Mouse (Mus musculus) CD4-positive, CD25-positive, alpha-beta regulatory T cell (primary cell): ENCODE data around the gene Vmn1r45. TPM values are rescaled to one million over a fixed set of nuclear protein-coding genes. Genes with fewer than 3 reads are reported as not detected.

Source experiments
- polyA plus RNA-seq: library from polyadenylated mRNA; unstranded; fragments of 100-300 nt; shearing (Covaris generic); gene quantifications from one replicate; pipeline ENCODE4 v1.2.1, GENCODE M21; 2017

The Vmn1r45 gene
- polyA plus RNA-seq, result not detected

DNA sequence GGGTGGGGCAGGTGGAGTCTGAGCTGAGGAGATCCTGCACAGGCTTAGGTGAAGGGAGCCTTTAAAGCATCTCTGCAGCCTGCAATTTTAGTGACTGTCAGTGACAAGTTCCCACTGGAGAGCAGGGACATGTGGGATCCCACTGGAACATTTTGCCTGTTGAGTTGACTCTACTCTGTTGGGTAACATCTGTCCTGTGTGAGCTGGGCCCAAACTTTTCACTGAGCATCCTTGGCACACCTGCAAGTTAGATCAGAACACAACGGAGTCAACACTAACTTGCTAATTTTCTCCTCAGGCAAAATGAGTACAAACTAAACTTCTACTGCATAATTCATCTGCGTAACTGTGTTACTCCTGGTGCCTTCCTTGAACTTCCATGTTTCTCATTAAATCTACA lies at the start of gene Vmn1r45:
Vmn1r45 (minus strand) TSS at position 101 of the 400 bp plus-strand sequence.

GRCm38 (mm10) chr6:89969013-89969412 lies 28.6 kb upstream of the Vmn1r45 start, which contains the start of gene Vmn1r46:
Vmn1r46 (plus strand) TSS chr6:89969313.

DNA sequence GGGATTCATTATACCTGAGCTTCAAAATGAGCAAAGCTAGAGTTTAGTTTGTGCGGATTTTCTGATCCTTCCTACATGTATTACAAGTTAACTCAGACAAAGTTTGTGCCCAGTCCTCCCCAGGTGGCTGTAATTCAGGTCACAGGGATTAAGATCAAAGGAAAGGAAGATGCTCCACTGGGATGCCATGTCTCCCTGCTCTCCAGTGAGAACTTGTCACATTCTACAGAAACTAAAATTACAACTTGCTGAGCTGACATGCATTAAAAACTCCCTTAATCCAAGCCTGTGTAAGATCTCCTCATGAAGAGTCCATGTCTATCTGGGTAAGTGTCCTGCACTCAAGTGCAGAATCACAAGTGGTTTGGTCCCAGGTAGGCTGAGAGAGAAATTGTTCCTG lies 57.0 kb downstream of the Vmn1r45 start, which contains the start of gene Vmn1r44:
Vmn1r44 (plus strand) TSS at position 301 of the 400 bp plus-strand sequence.

Other genes starting within 250 kb of the Vmn1r45 start
- not detected for gene Vmn1r40, start 233.1 kb downstream of the Vmn1r45 start, polyA plus RNA-seq
- gene Vmn1r41, start 199.8 kb downstream of the Vmn1r45 start, polyA plus RNA-seq, result not detected
- not detected for gene Vmn1r42, start 64.2 kb downstream of the Vmn1r45 start, polyA plus RNA-seq
- 0.06 TPM for gene Vmn1r43, start 64.2 kb downstream of the Vmn1r45 start, polyA plus RNA-seq
- gene Vmn1r44, start 56.9 kb downstream of the Vmn1r45 start, polyA plus RNA-seq, result not detected
- 0.02 TPM for gene Vmn1r46, start 28.7 kb upstream of the Vmn1r45 start, polyA plus RNA-seq
- gene Vmn1r47, start 75.5 kb upstream of the Vmn1r45 start, polyA plus RNA-seq, result not detected
- gene Vmn1r48, start 96.2 kb upstream of the Vmn1r45 start, polyA plus RNA-seq, result not detected
- gene Vmn1r49, start 137.9 kb upstream of the Vmn1r45 start, polyA plus RNA-seq, result 0.06 TPM
- not detected for gene Vmn1r50, start 160.8 kb upstream of the Vmn1r45 start, polyA plus RNA-seq
- not detected for gene Vmn1r51, start 182.0 kb upstream of the Vmn1r45 start, polyA plus RNA-seq
- not detected for gene Vmn1r52, start 234.2 kb upstream of the Vmn1r45 start, polyA plus RNA-seq